Mouse (Mus musculus) heart, embryonic 13.5 days (tissue): ENCODE results near the gene Pfkfb2. TPM values are rescaled to one million over a fixed set of nuclear protein-coding genes. Genes with fewer than 3 reads are reported as not detected.
"Not testable (repeated sequence)": the region's sequence is repeated elsewhere in the genome, so short reads cannot be mapped to it uniquely, and the experiment has no call there.

Experiments
- ATAC-seq: fragments of 200-750 bp; cut with Nextera tagmentation; 2 replicates; pipeline ENCODE4 v1.8.0; 2017; ENCODE audit warnings: moderate TSS enrichment; ENCODE audit not compliant: insufficient number of reproducible peaks, low FRiP score, low TSS enrichment; ENCODE audit errors: extremely low read depth
- H3K27ac ChIP-seq: fragments of 300-500 bp; sonication (generic); replicated peaks from 2 replicates; pipeline ENCODE4 v1.5.1; 2015; ENCODE audit warnings: moderate library complexity, mild to moderate bottlenecking, inconsistent platforms
- H3K27me3 ChIP-seq: fragments of 300-500 bp; sonication (generic); replicated peaks from 2 replicates; pipeline ENCODE4 v1.6.1; 2015; ENCODE audit warnings: mild to moderate bottlenecking, inconsistent platforms
- H3K36me3 ChIP-seq: fragments of 300-500 bp; sonication (generic); 2 replicates; pipeline ENCODE4 v1.6.1; 2015; ENCODE audit warnings: mild to moderate bottlenecking, inconsistent platforms
- H3K4me1 ChIP-seq: fragments of 300-500 bp; sonication (generic); 2 replicates; pipeline ENCODE4 v1.6.1; 2015; ENCODE audit warnings: inconsistent platforms
- H3K4me2 ChIP-seq: fragments of 300-500 bp; sonication (generic); 2 replicates; pipeline ENCODE4 v1.6.1; 2015; ENCODE audit warnings: inconsistent platforms, mild to moderate bottlenecking, moderate library complexity
- H3K4me3 ChIP-seq: fragments of 300-500 bp; sonication (generic); 2 replicates; pipeline ENCODE4 v1.5.1; 2015; ENCODE audit warnings: moderate library complexity, mild to moderate bottlenecking, inconsistent platforms
- H3K9ac ChIP-seq: fragments of 300-500 bp; sonication (generic); 2 replicates; pipeline ENCODE4 v1.6.1; 2015; ENCODE audit warnings: inconsistent platforms, mild to moderate bottlenecking, moderate library complexity
- H3K9me3 ChIP-seq: fragments of 300-500 bp; sonication (generic); 2 replicates; pipeline ENCODE4 v1.6.1; 2016; ENCODE audit warnings: inconsistent platforms
- WGBS: fragments of 180-500 bp; shearing (Covaris S2); methylation state at CpG from one replicate; pipeline ENCODE4 v1.1.7; 2015; ENCODE audit warnings: mixed read lengths; 5-methylcytosine and 5-hydroxymethylcytosine counted together
- polyA plus RNA-seq: library from polyadenylated mRNA; unstranded; fragments of >200 nt; fragmentation: Nextera tagmentation; extraction: Ambion mirVana; gene quantifications from 2 replicates; pipeline ENCODE4 v1.2.1, GENCODE M21; 2015

Gene Pfkfb2
- polyA plus RNA-seq, 1 experiment from 2014 or later = 6.7 TPM

GRCm38 (mm10) chr1:130683905-130684304 lies 45.1 kb downstream of the Pfkfb2 start:
- no peak for ATAC-seq
- H3K27ac ChIP-seq = no peak overlapping the region
- no peaks in the 10 kb centered on the region for H3K27me3 ChIP-seq
- H3K4me2 ChIP-seq = no peak overlapping the region
- 14% methylated on average over 1 of the region's 1 CpGs for WGBS
- peaks cover 11% of the 10 kb centered on the region for H3K36me3 ChIP-seq
- no peaks in the 10 kb centered on the region for H3K4me1 ChIP-seq
- no peak overlapping the region for H3K4me3 ChIP-seq
- H3K9me3 ChIP-seq = no peaks in the 10 kb centered on the region
- H3K9ac ChIP-seq = no peak overlapping the region

GRCm38 (mm10) chr1:130681656-130682413 lies 47.2 kb downstream of the Pfkfb2 start:
- ATAC-seq = no peak
- 65% methylated on average over 6 of the region's 6 CpGs for WGBS

GRCm38 (mm10) chr1:130681075-130681474 lies 48.0 kb downstream of the Pfkfb2 start:
- Histone ChIP-seq H3K27me3 (no peaks in the 10 kb centered on the region), H3K4me3 (no peak overlapping the region), H3K27ac (no peak overlapping the region), H3K9me3 (no peaks in the 10 kb centered on the region), H3K36me3 (no peaks in the 10 kb centered on the region), H3K9ac (no peak overlapping the region), H3K4me2 (no peak overlapping the region), H3K4me1 (no peaks in the 10 kb centered on the region)
- ATAC-seq = no peak
- WGBS = 57% methylated on average over 2 of the region's 2 CpGs

More at GRCm38 (mm10) chr1:130681656-130682413, 47.2 kb downstream of the Pfkfb2 start:
- Histone ChIP-seq H3K4me1 (no peaks in the 10 kb centered on the region), H3K9ac (no peak overlapping the region), H3K4me3 (no peak overlapping the region), H3K36me3 (no peaks in the 10 kb centered on the region), H3K27ac (no peak overlapping the region), H3K9me3 (no peaks in the 10 kb centered on the region), H3K4me2 (no peak overlapping the region), H3K27me3 (no peaks in the 10 kb centered on the region)

GRCm38 (mm10) chr1:130678551-130678950 lies 50.5 kb downstream of the Pfkfb2 start:
- Histone ChIP-seq H3K4me2 (no peak overlapping the region), H3K36me3 (no peaks in the 10 kb centered on the region), H3K9ac (no peak overlapping the region), H3K4me1 (no peaks in the 10 kb centered on the region), H3K4me3 (no peak overlapping the region), H3K9me3 (no peaks in the 10 kb centered on the region), H3K27me3 (no peaks in the 10 kb centered on the region), H3K27ac (no peak overlapping the region)
- no peak for ATAC-seq
- WGBS = 74% methylated on average over 2 of the region's 2 CpGs

GRCm38 (mm10) chr1:130663576-130663975 lies 65.5 kb downstream of the Pfkfb2 start:
- WGBS = 78% methylated on average over 5 of the region's 5 CpGs
- H3K4me3 ChIP-seq, H3K27ac ChIP-seq, H3K9me3 ChIP-seq, H3K4me1 ChIP-seq, ATAC-seq, H3K9ac ChIP-seq, H3K27me3 ChIP-seq, H3K36me3 ChIP-seq, H3K4me2 ChIP-seq: not testable (repeated sequence)

- Histone ChIP-seq H3K27ac (no peak within 1 kb of the TSS), H3K36me3 (no peaks in the 10 kb centered on the region), H3K27me3 (no peaks in the 10 kb centered on the region), H3K4me1 (no peaks in the 10 kb centered on the region), H3K4me3 (no peak within 1 kb of the TSS), H3K9ac (no peak within 1 kb of the TSS), H3K4me2 (no peak within 1 kb of the TSS), H3K9me3 (no peaks in the 10 kb centered on the region)
- ATAC-seq = no peak
- WGBS = 65% methylated on average over 3 of the region's 3 CpGs
These were observed 67.6 kb downstream of the Pfkfb2 start, which contains the start of gene C4bp for GRCm38 (mm10) chr1:130661454-130661853. Gene C4bp, minus strand, starts transcription at chr1:130661632.

- WGBS = 24% methylated on average over 5 of the region's 5 CpGs
- not testable (repeated sequence) for H3K27ac ChIP-seq, H3K27me3 ChIP-seq, ATAC-seq, H3K36me3 ChIP-seq, H3K9ac ChIP-seq, H3K9me3 ChIP-seq, H3K4me1 ChIP-seq, H3K4me2 ChIP-seq, H3K4me3 ChIP-seq
These were observed 69.4 kb downstream of the Pfkfb2 start for GRCm38 (mm10) chr1:130659641-130660040.

- H3K27me3 ChIP-seq = no peaks in the 10 kb centered on the region
- no peaks in the 10 kb centered on the region for H3K36me3 ChIP-seq
- 63% methylated on average over 4 of the region's 4 CpGs for WGBS
- no peaks in the 10 kb centered on the region for H3K9me3 ChIP-seq
- no peak for ATAC-seq
- no peaks in the 10 kb centered on the region for H3K4me1 ChIP-seq
- no peak overlapping the region for H3K9ac ChIP-seq
- no peak overlapping the region for H3K4me2 ChIP-seq
- H3K27ac ChIP-seq = no peak overlapping the region
- no peak overlapping the region for H3K4me3 ChIP-seq
These were observed 85.0 kb downstream of the Pfkfb2 start for GRCm38 (mm10) chr1:130644103-130644502.

- H3K9me3 ChIP-seq = no peaks in the 10 kb centered on the region
- no peak overlapping the region for H3K4me3 ChIP-seq
- no peak for ATAC-seq
- H3K4me2 ChIP-seq = no peak overlapping the region
- H3K27ac ChIP-seq = no peak overlapping the region
- H3K9ac ChIP-seq = no peak overlapping the region
- H3K27me3 ChIP-seq = no peaks in the 10 kb centered on the region
- no peaks in the 10 kb centered on the region for H3K4me1 ChIP-seq
- no peaks in the 10 kb centered on the region for H3K36me3 ChIP-seq
These were observed 88.1 kb downstream of the Pfkfb2 start for GRCm38 (mm10) chr1:130640967-130641366.

Other genes starting within 250 kb of the Pfkfb2 start
- not detected in 2 replicates for gene Zp3r, start 99.6 kb downstream of the Pfkfb2 start, polyA plus RNA-seq
- 0.09 TPM in 1 of 2 replicates, not detected in the other for gene C4bp, start 67.6 kb downstream of the Pfkfb2 start, polyA plus RNA-seq
- gene Gm29427, start 13.5 kb downstream of the Pfkfb2 start, polyA plus RNA-seq = 0.11 TPM in 1 of 2 replicates, not detected in the other
- gene Yod1, start 11.9 kb downstream of the Pfkfb2 start, polyA plus RNA-seq = 9.4 and 10.1 TPM in 2 replicates
- 1.0 TPM in 2 replicates for gene AA986860, start 2.7 kb upstream of the Pfkfb2 start, polyA plus RNA-seq
- 0.10 TPM in 1 of 2 replicates, not detected in the other for gene Fcamr, start 71.6 kb upstream of the Pfkfb2 start, polyA plus RNA-seq
- gene Pigr, start 97.4 kb upstream of the Pfkfb2 start, polyA plus RNA-seq = not detected in 2 replicates
- 1.1 TPM in 2 replicates for gene Fcmr, start 136.4 kb upstream of the Pfkfb2 start, polyA plus RNA-seq
- not detected in 2 replicates for gene Il24, start 158.2 kb upstream of the Pfkfb2 start, polyA plus RNA-seq
- not detected in 2 replicates for gene Il20, start 182.2 kb upstream of the Pfkfb2 start, polyA plus RNA-seq
- gene Il19, start 210.9 kb upstream of the Pfkfb2 start, polyA plus RNA-seq = not detected in 2 replicates